Mouse (Mus musculus) yolk sac, embryonic 10.5 days (tissue): ENCODE results near the gene Usp51.
"Not testable (repeated sequence)": the region's sequence is repeated elsewhere in the genome, so short reads cannot be mapped to it uniquely, and the experiment has no call there.

Experiments
- DNase-seq: peaks from one replicate; pipeline ENCODE4 v3.0.0-alpha.2; 2017; ENCODE audit warnings: low spot score

The Usp51 gene

DNA sequence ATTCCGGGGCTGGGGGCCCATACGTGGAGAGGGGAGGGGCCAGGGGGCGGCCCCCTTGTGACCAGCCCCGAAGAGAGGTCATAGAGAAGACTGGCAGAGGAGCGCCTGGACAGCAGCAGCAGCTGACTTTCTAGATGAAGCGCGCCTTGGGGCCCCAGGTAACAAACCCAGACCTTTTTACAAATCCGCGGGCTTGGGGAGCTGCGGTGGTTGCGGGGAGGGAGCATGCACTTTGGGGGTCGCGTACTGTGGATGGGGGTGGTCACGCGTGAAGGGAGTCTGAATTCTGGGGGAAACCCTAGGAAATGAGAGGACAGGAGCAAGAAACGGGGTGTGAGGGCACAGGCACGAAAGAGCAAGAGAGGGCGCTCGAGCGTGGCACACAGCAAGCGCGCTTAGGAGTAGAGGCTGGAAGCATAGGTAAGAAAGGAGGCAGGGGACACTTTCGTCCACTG, at the start of gene Usp51:
Gene Usp51, plus strand, starts transcription at position 83 of the 455 bp plus-strand sequence.
- DNase-seq: peak; percentile 71

DNA sequence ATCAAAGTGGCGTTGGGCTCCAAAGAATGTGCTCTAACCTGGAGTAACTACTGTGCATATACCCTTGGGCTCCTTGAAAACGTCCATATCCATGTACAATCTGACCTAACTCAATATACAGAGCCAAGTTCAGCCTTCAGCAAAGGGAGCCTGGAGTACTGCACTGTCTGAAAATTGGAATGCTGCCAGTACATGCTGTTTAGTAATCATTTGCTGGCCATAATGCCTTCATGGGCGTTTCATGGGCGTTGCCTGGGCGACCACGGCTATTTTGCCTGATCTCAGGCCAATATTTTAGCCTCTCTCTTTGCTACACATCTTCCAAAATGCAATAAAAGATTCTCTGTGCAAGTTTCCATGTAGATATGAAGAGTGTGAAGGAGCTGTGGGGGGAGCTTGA, 36.7 kb upstream of the Usp51 start:
- DNase-seq: no peak

- DNase-seq: not testable (repeated sequence)
Measured at GRCm38 (mm10) chrX:152973476-152974203, 32.6 kb upstream of the Usp51 start.

GRCm38 (mm10) chrX:152974204-152974661, 32.0 kb upstream of the Usp51 start:
- peak; percentile 20 for DNase-seq

DNA sequence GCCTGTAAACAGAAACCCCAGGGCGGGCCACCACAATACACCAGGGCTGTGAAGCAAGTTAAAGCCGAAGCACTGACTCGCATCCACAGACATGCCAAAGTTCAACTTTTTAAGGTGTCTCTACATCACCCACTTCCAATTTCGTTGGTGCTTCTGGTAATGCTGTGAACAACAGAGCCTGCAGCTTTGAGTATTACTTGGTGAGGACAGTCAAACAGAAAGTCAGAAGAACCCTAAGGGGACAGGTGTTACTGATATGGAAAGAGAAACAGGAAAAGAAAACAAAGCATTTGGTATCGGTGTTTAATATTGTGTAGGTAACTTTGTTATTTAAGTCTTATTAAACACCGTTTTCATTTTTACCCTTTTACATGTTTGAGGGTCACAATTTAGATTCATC, 29.7 kb upstream of the Usp51 start:
- DNase-seq: no peak

DNA sequence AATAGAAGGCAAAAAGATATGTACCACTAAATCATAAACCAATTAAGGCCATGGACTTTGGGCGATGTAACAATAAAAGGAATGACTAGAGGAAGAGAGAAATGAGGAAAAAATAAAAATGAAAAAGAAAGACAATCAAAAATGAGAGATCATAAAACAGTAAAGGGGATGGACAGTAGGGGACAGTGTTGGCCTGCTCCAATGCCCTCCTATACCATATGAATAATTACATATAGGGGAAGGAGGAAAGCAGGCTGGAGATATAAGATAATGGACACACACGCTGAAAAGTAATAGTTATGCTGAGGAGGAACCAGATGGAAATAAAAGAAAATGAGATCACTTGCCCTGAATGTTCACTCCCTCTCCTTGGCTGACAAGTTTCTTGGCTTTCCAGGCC, 21.3 kb upstream of the Usp51 start:
- no peak for DNase-seq

DNA sequence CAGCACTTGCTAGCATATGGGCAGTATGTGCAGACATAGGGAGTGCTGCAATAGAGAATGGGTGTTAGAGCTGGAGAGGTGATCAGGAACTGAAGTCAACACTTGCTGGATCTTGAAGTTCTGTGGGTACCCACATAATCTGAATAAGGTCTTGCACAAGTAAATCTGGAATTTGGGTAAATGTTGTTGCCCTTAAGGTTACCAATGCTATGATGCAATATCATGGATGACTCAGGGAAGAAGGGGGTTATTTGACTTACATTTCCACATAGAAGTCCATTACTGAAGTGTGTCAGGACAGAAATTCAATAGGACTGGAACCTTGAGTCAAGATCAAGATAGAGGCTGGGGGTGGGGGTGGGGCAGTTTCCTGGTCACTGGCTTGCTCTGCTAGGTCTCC, 16.4 kb upstream of the Usp51 start:
- DNase-seq: not testable (repeated sequence)

DNA sequence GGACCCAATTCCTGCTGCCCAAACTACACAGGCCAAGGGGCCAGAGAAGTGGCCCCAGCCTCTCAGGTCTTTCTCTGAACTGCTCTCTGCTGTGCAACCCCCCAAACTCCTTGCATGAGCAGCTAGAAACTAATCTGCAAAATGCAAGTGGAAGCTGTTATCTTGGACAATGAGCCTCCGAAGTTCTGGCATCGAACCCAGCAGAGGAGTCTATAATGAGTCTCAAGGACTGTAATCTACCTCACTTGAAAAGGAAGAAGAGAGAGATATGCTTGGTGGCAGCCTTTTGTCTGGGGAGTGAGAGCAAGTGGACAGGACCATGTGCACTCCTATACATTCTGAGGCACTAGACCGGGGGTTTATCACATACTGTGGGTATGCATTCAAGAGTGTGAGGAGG, 10.2 kb upstream of the Usp51 start:
- DNase-seq: not testable (repeated sequence)

GRCm38 (mm10) chrX:153007021-153007684, 884 bp downstream of the Usp51 start:
- DNase-seq: peak; percentile 73

DNA sequence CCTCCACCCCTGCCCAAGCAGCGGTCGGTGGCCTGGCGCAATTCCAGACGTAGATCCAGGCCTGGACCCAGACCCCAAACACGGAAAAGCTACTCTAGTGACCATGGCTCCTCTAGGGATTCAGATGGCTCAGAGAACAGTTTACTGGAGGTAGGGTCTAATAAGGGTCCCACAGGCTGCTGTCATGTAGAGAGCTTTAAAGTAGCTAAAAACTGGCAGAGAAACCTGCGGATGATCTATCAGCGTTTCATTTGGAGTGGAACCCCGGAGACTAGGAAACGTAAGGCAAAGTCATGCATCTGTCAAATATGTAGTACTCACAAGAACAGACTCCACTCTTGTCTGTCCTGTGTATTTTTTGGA, 1.4 kb downstream of the Usp51 start:
- DNase-seq: no peak

DNA sequence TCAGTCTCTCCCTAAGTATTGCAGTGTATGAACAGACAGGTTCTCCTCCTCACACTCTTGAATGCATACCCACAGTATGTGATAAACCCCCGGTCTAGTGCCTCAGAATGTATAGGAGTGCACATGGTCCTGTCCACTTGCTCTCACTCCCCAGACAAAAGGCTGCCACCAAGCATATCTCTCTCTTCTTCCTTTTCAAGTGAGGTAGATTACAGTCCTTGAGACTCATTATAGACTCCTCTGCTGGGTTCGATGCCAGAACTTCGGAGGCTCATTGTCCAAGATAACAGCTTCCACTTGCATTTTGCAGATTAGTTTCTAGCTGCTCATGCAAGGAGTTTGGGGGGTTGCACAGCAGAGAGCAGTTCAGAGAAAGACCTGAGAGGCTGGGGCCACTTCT, 19.0 kb downstream of the Usp51 start:
- DNase-seq: not testable (repeated sequence)

DNA sequence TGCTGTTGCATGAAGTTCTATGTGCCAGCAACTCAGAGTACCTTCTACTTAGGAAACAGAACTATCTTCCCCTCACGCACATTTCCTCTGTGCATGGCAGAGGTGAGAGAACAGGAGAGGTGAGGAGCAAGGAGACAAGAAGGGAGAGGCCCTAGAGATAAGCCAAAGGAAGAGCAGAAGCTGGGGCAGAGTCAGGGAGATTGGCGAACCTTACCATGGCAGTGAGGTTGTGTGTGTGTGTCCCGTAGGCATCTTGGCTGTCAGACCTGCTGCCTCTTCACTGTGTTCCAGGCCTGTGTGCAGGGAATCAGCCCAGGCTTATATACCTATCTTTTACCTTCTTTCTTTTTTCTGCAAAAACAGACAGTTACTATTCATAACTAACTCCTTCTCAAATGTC, 19.4 kb downstream of the Usp51 start:
- not testable (repeated sequence) for DNase-seq

GRCm38 (mm10) chrX:153031547-153031946, 25.3 kb downstream of the Usp51 start:
- DNase-seq: not testable (repeated sequence)

DNA sequence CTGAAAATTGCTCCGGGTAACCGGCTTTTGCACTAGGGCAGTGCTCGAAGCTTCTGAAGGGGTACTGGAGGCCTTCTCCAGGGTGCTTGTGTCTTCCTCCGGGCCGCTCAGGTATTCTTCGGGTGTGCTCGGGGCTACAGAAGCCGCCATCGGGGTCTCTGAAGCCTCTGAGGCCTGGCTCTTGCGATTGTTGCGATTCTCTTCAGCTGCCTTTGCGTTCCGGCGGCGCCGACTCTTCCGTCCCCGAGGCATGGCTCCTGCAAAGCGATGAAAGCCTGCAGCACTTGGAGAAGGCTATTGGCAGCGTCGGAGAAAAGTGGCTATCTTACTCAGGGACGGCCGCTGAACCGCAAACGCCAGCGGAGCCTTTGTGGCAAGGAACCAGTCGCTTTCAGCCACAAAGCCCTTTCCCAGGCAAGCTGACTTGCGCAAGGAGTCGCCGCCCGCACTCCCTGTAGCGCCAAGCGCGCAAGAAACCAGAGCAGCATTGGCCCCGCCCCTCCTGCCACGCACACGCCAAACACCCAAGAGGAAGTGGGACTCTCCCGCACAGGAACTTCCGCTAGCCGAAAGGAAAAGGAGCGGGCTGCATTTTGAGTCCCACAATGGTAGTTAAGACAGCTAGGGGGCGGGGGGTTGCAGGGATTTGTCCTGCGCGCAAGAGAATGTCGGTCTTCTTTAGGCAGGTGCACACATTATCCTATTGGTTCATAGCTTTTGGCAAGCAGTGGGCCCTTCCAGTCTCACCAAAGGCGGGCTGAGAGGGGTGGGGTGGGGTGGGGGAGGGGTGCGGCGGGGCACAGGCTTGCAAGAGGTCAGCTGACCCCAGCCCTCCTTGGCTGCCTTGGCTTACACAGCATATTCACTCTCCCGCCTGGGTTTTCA, 31.1 kb downstream of the Usp51 start, which contains the start of gene Mageh1:
Gene Mageh1, minus strand, starts transcription at position 489 of the 885 bp plus-strand sequence.
- peak; percentile 86 for DNase-seq

- DNase-seq: not testable (repeated sequence)
Measured at GRCm38 (mm10) chrX:153037972-153038744, 31.9 kb downstream of the Usp51 start.
